9 mouse cellular contexts compared by ENCODE assay signal in genomic region chr7:126946530-126946929, GRCm38 (mm10). TPM values are rescaled to one million over a fixed set of nuclear protein-coding genes. Genes with fewer than 3 reads are reported as not detected.
DNase-seq lines count a peak whose midpoint lies in the region; ATAC-seq and TF ChIP-seq lines count a peak whose summit lies in the region.
"Had no signal": no experiment of that assay in that cellular context is flagged by ENCODE, and none has a peak within 500 bp of the region (broad histone marks: within the 10 kb centered on the region; RNA-seq: fewer than 3 reads in every experiment).

No protein-coding gene starts in this region.

- no peak overlapping the region for H3K4me3 ChIP-seq in forebrain, postnatal 0 days (ENCODE audit: low read depth, low read length)
- H3K4me3 ChIP-seq in forebrain, embryonic 11.5 days (ENCODE audit: low read depth, low read length) = no peak overlapping the region
- no peak overlapping the region for H3K4me3 ChIP-seq in liver, postnatal 0 days (ENCODE audit: low read depth, low read length)
- H3K4me3 ChIP-seq in liver, embryonic 12.5 days = no peak overlapping the region

- H3K36me3 ChIP-seq in forebrain, postnatal 0 days (ENCODE audit: insufficient read depth) = peaks cover 41% of the 10 kb centered on the region
- peaks cover 3% of the 10 kb centered on the region; the same call in 1 of the 2 replicates for H3K36me3 ChIP-seq in forebrain, embryonic 11.5 days (ENCODE audit: control insufficient read depth, insufficient read depth, low read length)
- H3K36me3 ChIP-seq in liver, postnatal 0 days (replicated peaks; ENCODE audit: insufficient read depth, low read length) = peaks cover 8% of the 10 kb centered on the region; the same call in 1 of the 2 replicates
- H3K36me3 ChIP-seq in liver, embryonic 12.5 days = peaks cover 25% of the 10 kb centered on the region
- H3K36me3 ChIP-seq in splenic B cell, adult 2 months (ENCODE audit: control insufficient read depth, insufficient read depth, low read length, poor library complexity, severe bottlenecking) = peaks cover 2% of the 10 kb centered on the region

- TF ChIP-seq CTCF in forebrain, postnatal 0 days (IDR thresholded peaks at IDR 0.05; ENCODE audit: low read depth) = peak; percentile 67
- TF ChIP-seq CTCF in liver, postnatal 0 days (IDR thresholded peaks at IDR 0.05; ENCODE audit: low read depth) = peak; percentile 81

- no peak overlapping the region for H3K27ac ChIP-seq in forebrain, postnatal 0 days (ENCODE audit: low read depth, low read length)
- H3K27ac ChIP-seq in forebrain, embryonic 11.5 days (ENCODE audit: low read depth, low read length) = no peak overlapping the region
- no peak overlapping the region for H3K27ac ChIP-seq in liver, postnatal 0 days (ENCODE audit: low read depth)
- no peak overlapping the region for H3K27ac ChIP-seq in liver, embryonic 12.5 days

- intact Hi-C loops in heart, postnatal 14 days (cut with DNase I) = loop anchor here (2.0 to 5.0 kb wide), 2 partner anchors 119 to 158 kb away; no protein-coding TSS in a partner anchor

- no peaks in the 10 kb centered on the region for H3K4me1 ChIP-seq in forebrain, postnatal 0 days (ENCODE audit: insufficient read depth)
- H3K4me1 ChIP-seq in forebrain, embryonic 11.5 days (replicated peaks; ENCODE audit: control insufficient read depth, insufficient read depth, low read length) = peaks cover 3% of the 10 kb centered on the region; the same call in 1 of the 2 replicates
- H3K4me1 ChIP-seq in liver, postnatal 0 days (ENCODE audit: insufficient read depth) = peaks cover 16% of the 10 kb centered on the region
- peaks cover 22% of the 10 kb centered on the region for H3K4me1 ChIP-seq in liver, embryonic 12.5 days

- no peaks in the 10 kb centered on the region for H3K9me3 ChIP-seq in forebrain, postnatal 0 days (ENCODE audit: low read length)
- H3K9me3 ChIP-seq in forebrain, embryonic 11.5 days (ENCODE audit: control insufficient read depth, low read length) = no peaks in the 10 kb centered on the region
- no peaks in the 10 kb centered on the region for H3K9me3 ChIP-seq in liver, postnatal 0 days (ENCODE audit: low read length)
- H3K9me3 ChIP-seq in liver, embryonic 12.5 days (replicated peaks) = no peaks in the 10 kb centered on the region

- H3K9ac ChIP-seq in forebrain, postnatal 0 days = no peak overlapping the region
- no peak overlapping the region for H3K9ac ChIP-seq in forebrain, embryonic 11.5 days (ENCODE audit: low read length)
- H3K9ac ChIP-seq in liver, postnatal 0 days (replicated peaks) = no peak overlapping the region
- H3K9ac ChIP-seq in liver, embryonic 12.5 days = no peak overlapping the region

- WGBS in forebrain, postnatal 0 days = 37% methylated on average over 3 of the region's 3 CpGs
- 37% methylated on average over 3 of the region's 3 CpGs for WGBS in forebrain, embryonic 11.5 days
- WGBS in liver, postnatal 0 days (ENCODE audit: insufficient replicate concordance) = 49% methylated on average over 3 of the region's 3 CpGs
- WGBS in liver, embryonic 12.5 days (ENCODE audit: insufficient replicate concordance) = 50% methylated on average over 3 of the region's 3 CpGs

- TF ChIP-seq EP300 in liver, postnatal 0 days (IDR thresholded peaks at IDR 0.05; ENCODE audit: low read depth) = no peak

- ATAC-seq in forebrain, postnatal 0 days = no peak
- ATAC-seq in forebrain, embryonic 11.5 days (replicated peaks; ENCODE audit: low FRiP score) = no peak
- no peak for ATAC-seq in liver, postnatal 0 days
- no peak for ATAC-seq in liver, embryonic 12.5 days

- no peaks in the 10 kb centered on the region for H3K27me3 ChIP-seq in forebrain, postnatal 0 days (ENCODE audit: insufficient read depth, low read length)
- peaks cover 15% of the 10 kb centered on the region for H3K27me3 ChIP-seq in forebrain, embryonic 11.5 days (ENCODE audit: control insufficient read depth, insufficient read depth, low read length)
- peaks cover 22% of the 10 kb centered on the region for H3K27me3 ChIP-seq in liver, postnatal 0 days (ENCODE audit: insufficient read depth, low read length)
- H3K27me3 ChIP-seq in liver, embryonic 12.5 days (replicated peaks) = peaks cover 36% of the 10 kb centered on the region
- H3K27me3 ChIP-seq in splenic B cell, adult 2 months (ENCODE audit: control insufficient read depth, insufficient read depth, low read length, poor library complexity, severe bottlenecking) = no peaks in the 10 kb centered on the region; the same call in 1 of the 2 replicates

- H3K4me2 ChIP-seq in forebrain, postnatal 0 days (ENCODE audit: low read depth) = no peak overlapping the region
- no peak overlapping the region for H3K4me2 ChIP-seq in forebrain, embryonic 11.5 days (ENCODE audit: low read depth, low read length, severe bottlenecking)
- H3K4me2 ChIP-seq in liver, postnatal 0 days (ENCODE audit: low read depth, low read length) = no peak overlapping the region
- no peak overlapping the region for H3K4me2 ChIP-seq in liver, embryonic 12.5 days

- peak; percentile 27 for DNase-seq in forebrain, postnatal 0 days
- no peak for DNase-seq in forebrain, embryonic 11.5 days (ENCODE audit: low spot score)
- peak; percentile 55 for DNase-seq in liver, postnatal 0 days
- DNase-seq in Muller cell, postnatal 12 days (ENCODE audit: inconsistent ontology term) = peak; percentile 15
- DNase-seq in heart, postnatal 14 days = peak; percentile 44 to 59
- DNase-seq in splenic B cell, adult 2 months (ENCODE audit: low read depth, low spot score) = peak; percentile 67
- DNase-seq in left cerebral cortex, adult 9 months (ENCODE audit: low spot score in 2 of 2) = no peak

RNA-seq across cellular contexts. Expression of gene Asphd1, which starts 2.9 kb away (rescaled TPM):
- total RNA-seq in forebrain, postnatal 0 days (2014; rRNA removed) = 14.3 and 37.2 TPM in 2 replicates
- 10.3 and 13.6 TPM in 2 replicates for polyA plus RNA-seq in forebrain, postnatal 0 days (2015; fragmentation: Nextera tagmentation; extraction: Ambion mirVana)
- polyA plus RNA-seq in forebrain, embryonic 11.5 days (2014; fragmentation: Nextera tagmentation; extraction: Ambion mirVana) = 0.25 and 0.40 TPM in 2 replicates
- polyA plus RNA-seq in liver, postnatal 0 days (2015; fragmentation: Nextera tagmentation; extraction: Ambion mirVana) = not detected in 2 replicates
- not detected in 2 replicates for polyA plus RNA-seq in liver, embryonic 12.5 days (2016; fragmentation: Nextera tagmentation; extraction: Ambion mirVana)
- total RNA-seq in heart, postnatal 14 days (2021) = under 1 TPM in 1 of 2 experiments, not detected in 1; 0.60 TPM
- polyA plus RNA-seq: heart, embryonic 16.5 days had no signal

RNA-seq across cellular contexts. Expression of gene Sez6l2, which starts 3.8 kb away (rescaled TPM):
- 104 and 160 TPM in 2 replicates for total RNA-seq in forebrain, postnatal 0 days (2014; rRNA removed)
- 38.3 and 45.3 TPM in 2 replicates for polyA plus RNA-seq in forebrain, postnatal 0 days (2015; fragmentation: Nextera tagmentation; extraction: Ambion mirVana)
- polyA plus RNA-seq in forebrain, embryonic 11.5 days (2014; fragmentation: Nextera tagmentation; extraction: Ambion mirVana) = 6.3 and 6.7 TPM in 2 replicates
- polyA plus RNA-seq in liver, postnatal 0 days (2015; fragmentation: Nextera tagmentation; extraction: Ambion mirVana) = 0.09 and 0.43 TPM in 2 replicates
- 0.06 and 0.39 TPM in 2 replicates for polyA plus RNA-seq in liver, embryonic 12.5 days (2016; fragmentation: Nextera tagmentation; extraction: Ambion mirVana)
- 10 to 100 TPM; 14.2 to 17.2 TPM for total RNA-seq in heart, postnatal 14 days (2021)

RNA-seq across cellular contexts. Expression of gene Kctd13, which starts 17.9 kb away (rescaled TPM):
- 140 and 142 TPM in 2 replicates for total RNA-seq in forebrain, postnatal 0 days (2014; rRNA removed)
- 218 and 222 TPM in 2 replicates for polyA plus RNA-seq in forebrain, postnatal 0 days (2015; fragmentation: Nextera tagmentation; extraction: Ambion mirVana)
- polyA plus RNA-seq in forebrain, embryonic 11.5 days (2014; fragmentation: Nextera tagmentation; extraction: Ambion mirVana) = 26.5 and 28.8 TPM in 2 replicates
- polyA plus RNA-seq in liver, postnatal 0 days (2015; fragmentation: Nextera tagmentation; extraction: Ambion mirVana) = 4.4 and 4.6 TPM in 2 replicates
- 10.3 and 10.7 TPM in 2 replicates for polyA plus RNA-seq in liver, embryonic 12.5 days (2016; fragmentation: Nextera tagmentation; extraction: Ambion mirVana)
- total RNA-seq in heart, postnatal 14 days (2021) = 1 to 10 TPM; 6.9 to 7.6 TPM

RNA-seq across cellular contexts. Expression of gene Tmem219, which starts 23.8 kb away (rescaled TPM):
- 22.8 and 23.8 TPM in 2 replicates for total RNA-seq in forebrain, postnatal 0 days (2014; rRNA removed)
- 44.7 and 45.4 TPM in 2 replicates for polyA plus RNA-seq in forebrain, postnatal 0 days (2015; fragmentation: Nextera tagmentation; extraction: Ambion mirVana)
- 21.3 and 24.4 TPM in 2 replicates for polyA plus RNA-seq in forebrain, embryonic 11.5 days (2014; fragmentation: Nextera tagmentation; extraction: Ambion mirVana)
- 35.6 and 38.4 TPM in 2 replicates for polyA plus RNA-seq in liver, postnatal 0 days (2015; fragmentation: Nextera tagmentation; extraction: Ambion mirVana)
- polyA plus RNA-seq in liver, embryonic 12.5 days (2016; fragmentation: Nextera tagmentation; extraction: Ambion mirVana) = 16.7 and 16.9 TPM in 2 replicates
- total RNA-seq in heart, postnatal 14 days (2021) = 10 to 100 TPM; 10.9 to 13.0 TPM

RNA-seq across cellular contexts. Expression of gene Cdipt, which starts 29.2 kb away (rescaled TPM):
- 120 and 158 TPM in 2 replicates for total RNA-seq in forebrain, postnatal 0 days (2014; rRNA removed)
- polyA plus RNA-seq in forebrain, postnatal 0 days (2015; fragmentation: Nextera tagmentation; extraction: Ambion mirVana) = 134 and 137 TPM in 2 replicates
- 68.0 and 78.7 TPM in 2 replicates for polyA plus RNA-seq in forebrain, embryonic 11.5 days (2014; fragmentation: Nextera tagmentation; extraction: Ambion mirVana)
- polyA plus RNA-seq in liver, postnatal 0 days (2015; fragmentation: Nextera tagmentation; extraction: Ambion mirVana) = 33.2 and 37.4 TPM in 2 replicates
- 59.2 and 63.2 TPM in 2 replicates for polyA plus RNA-seq in liver, embryonic 12.5 days (2016; fragmentation: Nextera tagmentation; extraction: Ambion mirVana)
- 10 to 100 TPM; 63.3 to 66.1 TPM for total RNA-seq in heart, postnatal 14 days (2021)

Comparison
In these comparisons a context has a peak if more than half of its experiments do, and no peak if none do; other contexts are left out.
1. DNase-seq: peak in forebrain, postnatal 0 days (single experiment), liver, postnatal 0 days (single experiment), Muller cell, postnatal 12 days (single experiment), heart, postnatal 14 days (2 of 2) and splenic B cell, adult 2 months (single experiment); none in forebrain, embryonic 11.5 days (single experiment) and left cerebral cortex, adult 9 months (0 of 2).